Mouse (Mus musculus) neural tube, embryonic 13.5 days (tissue): ENCODE results near the gene Fyn. TPM values are rescaled to one million over a fixed set of nuclear protein-coding genes. Genes with fewer than 3 reads are reported as not detected.

Experiments used
- ATAC-seq: fragments of 200-750 bp; cut with Nextera tagmentation; 2 replicates; pipeline ENCODE4 v1.8.0; 2017; ENCODE audit warnings: low read depth, mild to moderate bottlenecking, moderate TSS enrichment, moderate library complexity
- H3K27ac ChIP-seq: fragments of 300-500 bp; sonication (generic); replicated peaks from 2 replicates; pipeline ENCODE4 v1.5.1; 2015; ENCODE audit warnings: moderate library complexity, mild to moderate bottlenecking, inconsistent platforms
- H3K27me3 ChIP-seq: fragments of 300-500 bp; sonication (generic); 2 replicates; pipeline ENCODE4 v1.6.1; 2015; ENCODE audit warnings: mild to moderate bottlenecking, inconsistent platforms
- H3K36me3 ChIP-seq: fragments of 300-500 bp; sonication (generic); 2 replicates; pipeline ENCODE4 v1.6.1; 2015; ENCODE audit warnings: mild to moderate bottlenecking, inconsistent platforms
- H3K4me1 ChIP-seq: fragments of 300-500 bp; sonication (generic); replicated peaks from 2 replicates; pipeline ENCODE4 v1.6.1; 2015; ENCODE audit warnings: inconsistent platforms
- H3K4me2 ChIP-seq: fragments of 300-500 bp; sonication (generic); 2 replicates; pipeline ENCODE4 v1.6.1; 2015; ENCODE audit warnings: inconsistent platforms, mild to moderate bottlenecking, moderate library complexity
- H3K4me3 ChIP-seq: fragments of 300-500 bp; sonication (generic); 2 replicates; pipeline ENCODE4 v1.5.1; 2015; ENCODE audit warnings: mild to moderate bottlenecking, inconsistent platforms
- H3K9ac ChIP-seq: fragments of 300-500 bp; sonication (generic); 2 replicates; pipeline ENCODE4 v1.6.1; 2015; ENCODE audit warnings: moderate library complexity, mild to moderate bottlenecking, inconsistent platforms
- H3K9me3 ChIP-seq: fragments of 300-500 bp; sonication (generic); 2 replicates; pipeline ENCODE4 v1.6.1; 2016; ENCODE audit warnings: inconsistent platforms
- WGBS: fragments of 180-500 bp; shearing (Covaris S2); methylation state at CpG from one replicate; pipeline ENCODE4 v1.1.7; 2015; 5-methylcytosine and 5-hydroxymethylcytosine counted together
- polyA plus RNA-seq: library from polyadenylated mRNA; unstranded; fragments of >200 nt; fragmentation: Nextera tagmentation; extraction: Ambion mirVana; gene quantifications from 2 replicates; pipeline ENCODE4 v1.2.1, GENCODE M21; 2015

Fyn gene
- polyA plus RNA-seq, 1 experiment from 2014 or later = 74.9 TPM

GRCm38 (mm10) chr10:39420842-39421617 lies 52.4 kb downstream of the Fyn start:
- peak overlapping the region; percentile 69 for H3K27ac ChIP-seq
- no peak overlapping the region for H3K9ac ChIP-seq
- no peak for ATAC-seq

DNA sequence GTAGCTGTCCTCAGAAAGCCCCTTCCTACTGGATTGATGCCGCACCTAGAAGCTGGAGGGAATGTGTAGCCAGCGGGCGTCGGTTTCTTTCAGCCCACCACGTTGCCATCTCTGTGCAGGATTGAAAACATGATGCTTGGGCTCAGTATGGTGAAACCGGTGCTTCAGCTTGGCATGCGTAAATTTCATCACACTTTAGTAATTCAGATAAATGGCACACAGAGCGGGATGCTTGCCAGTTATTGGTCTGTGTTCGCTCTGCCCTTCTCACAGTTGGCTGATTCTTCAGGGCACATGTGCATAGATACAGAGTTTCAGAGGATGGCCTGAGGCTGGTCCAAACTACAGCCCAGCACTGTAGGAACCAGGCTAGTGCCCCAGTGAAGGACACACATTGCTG lies 53.1 kb downstream of the Fyn start:
- 69% methylated on average over 9 of the region's 9 CpGs for WGBS
- no peaks in the 10 kb centered on the region for H3K27me3 ChIP-seq
- H3K4me1 ChIP-seq = peaks cover 66% of the 10 kb centered on the region
- no peak overlapping the region for H3K4me2 ChIP-seq
- H3K9me3 ChIP-seq = no peaks in the 10 kb centered on the region
- peak overlapping the region; percentile 69 for H3K27ac ChIP-seq
- no peak overlapping the region for H3K4me3 ChIP-seq
- peaks cover 11% of the 10 kb centered on the region; the same call in 1 of the 2 replicates for H3K36me3 ChIP-seq
- H3K9ac ChIP-seq = no peak overlapping the region
- no peak for ATAC-seq

More at GRCm38 (mm10) chr10:39420842-39421617, 52.4 kb downstream of the Fyn start:
- H3K27me3 ChIP-seq = no peaks in the 10 kb centered on the region
- no peak overlapping the region for H3K4me3 ChIP-seq
- H3K36me3 ChIP-seq = peaks cover 11% of the 10 kb centered on the region; the same call in 1 of the 2 replicates
- H3K9me3 ChIP-seq = no peaks in the 10 kb centered on the region
- no peak overlapping the region for H3K4me2 ChIP-seq
- peaks cover 66% of the 10 kb centered on the region for H3K4me1 ChIP-seq
- 54% methylated on average over 9 of the region's 9 CpGs for WGBS

- no peak overlapping the region for H3K9ac ChIP-seq
- H3K4me1 ChIP-seq = peaks cover 71% of the 10 kb centered on the region
- H3K4me3 ChIP-seq = no peak overlapping the region
- H3K4me2 ChIP-seq = no peak overlapping the region
- H3K27ac ChIP-seq = no peak overlapping the region
- H3K9me3 ChIP-seq = no peaks in the 10 kb centered on the region
- no peaks in the 10 kb centered on the region for H3K27me3 ChIP-seq
- no peak for ATAC-seq
- H3K36me3 ChIP-seq = peaks cover 11% of the 10 kb centered on the region; the same call in 1 of the 2 replicates
- WGBS = 87% methylated on average over 3 of the region's 3 CpGs
Observed at GRCm38 (mm10) chr10:39424643-39425042, 56.0 kb downstream of the Fyn start.

- H3K9me3 ChIP-seq = no peaks in the 10 kb centered on the region
- H3K27me3 ChIP-seq = no peaks in the 10 kb centered on the region
- peaks cover 11% of the 10 kb centered on the region; the same call in 1 of the 2 replicates for H3K36me3 ChIP-seq
- H3K9ac ChIP-seq = no peak overlapping the region
- peaks cover 71% of the 10 kb centered on the region for H3K4me1 ChIP-seq
- no peak for ATAC-seq
- H3K4me2 ChIP-seq = no peak overlapping the region
- whole genome bisulfite sequencing = 53% methylated on average over 3 of the region's 3 CpGs
- no peak overlapping the region for H3K4me3 ChIP-seq
- H3K27ac ChIP-seq = peak overlapping the region; percentile 75
Observed at GRCm38 (mm10) chr10:39426033-39426432, 57.4 kb downstream of the Fyn start.

GRCm38 (mm10) chr10:39426833-39427490 lies 58.3 kb downstream of the Fyn start:
- Histone ChIP-seq H3K4me2 (no peak overlapping the region), H3K27ac (peak overlapping the region; percentile 75), H3K9me3 (no peaks in the 10 kb centered on the region), H3K4me1 (peaks cover 68% of the 10 kb centered on the region), H3K36me3 (peaks cover 11% of the 10 kb centered on the region; the same call in 1 of the 2 replicates), H3K27me3 (no peaks in the 10 kb centered on the region), H3K9ac (no peak overlapping the region), H3K4me3 (no peak overlapping the region)
- peak; percentile 86 for ATAC-seq
- 11% methylated on average over 5 of the region's 5 CpGs for WGBS

- H3K4me2 ChIP-seq = no peak overlapping the region
- peaks cover 81% of the 10 kb centered on the region for H3K4me1 ChIP-seq
- no peak for ATAC-seq
Observed at GRCm38 (mm10) chr10:39429661-39430060, 61.0 kb downstream of the Fyn start.

GRCm38 (mm10) chr10:39430074-39430764 lies 61.6 kb downstream of the Fyn start:
- WGBS = 54% methylated on average over 14 of the region's 14 CpGs
- Histone ChIP-seq H3K4me2 (no peak overlapping the region), H3K4me1 (peaks cover 86% of the 10 kb centered on the region), H3K4me3 (no peak overlapping the region), H3K27me3 (no peaks in the 10 kb centered on the region), H3K36me3 (peaks cover 4% of the 10 kb centered on the region; the same call in 1 of the 2 replicates), H3K9ac (no peak overlapping the region), H3K9me3 (no peaks in the 10 kb centered on the region), H3K27ac (peak overlapping the region; percentile 15)
- no peak for ATAC-seq

More at GRCm38 (mm10) chr10:39429661-39430060, 61.0 kb downstream of the Fyn start:
- Histone ChIP-seq H3K27me3 (no peaks in the 10 kb centered on the region), H3K4me3 (no peak overlapping the region), H3K27ac (peak overlapping the region; percentile 15; the same call in 1 of the 2 replicates), H3K9me3 (no peaks in the 10 kb centered on the region), H3K9ac (no peak overlapping the region), H3K36me3 (peaks cover 8% of the 10 kb centered on the region; the same call in 1 of the 2 replicates)
- 83% methylated on average over 4 of the region's 4 CpGs for WGBS

DNA sequence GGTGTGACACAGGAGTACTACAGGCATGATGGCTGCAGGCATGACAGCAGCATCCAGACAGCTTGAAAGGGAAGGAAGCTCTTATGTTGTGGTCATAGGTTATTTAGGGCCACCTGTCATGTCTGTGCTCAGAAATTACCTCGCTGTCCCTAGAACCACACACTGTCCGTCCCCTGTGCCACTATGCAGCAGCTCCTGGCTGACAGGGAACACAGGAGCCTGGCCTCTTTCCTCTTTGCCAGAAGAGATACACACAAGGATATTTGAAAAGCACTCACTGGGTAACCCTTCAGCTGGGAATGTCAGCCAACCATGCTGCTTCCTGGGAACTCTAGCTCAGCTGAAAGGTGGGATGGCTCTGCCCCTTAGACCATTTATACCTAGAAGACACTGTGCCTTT lies 62.6 kb downstream of the Fyn start:
- H3K27me3 ChIP-seq = no peaks in the 10 kb centered on the region
- no peak overlapping the region for H3K9ac ChIP-seq
- no peak overlapping the region for H3K4me2 ChIP-seq
- H3K27ac ChIP-seq = peak overlapping the region; percentile 49; the same call in 1 of the 2 replicates
- ATAC-seq = no peak
- H3K9me3 ChIP-seq = no peaks in the 10 kb centered on the region
- WGBS = 79% methylated on average over 2 of the region's 2 CpGs
- H3K36me3 ChIP-seq = no peaks in the 10 kb centered on the region
- H3K4me3 ChIP-seq = no peak overlapping the region
- H3K4me1 ChIP-seq = peaks cover 86% of the 10 kb centered on the region

DNA sequence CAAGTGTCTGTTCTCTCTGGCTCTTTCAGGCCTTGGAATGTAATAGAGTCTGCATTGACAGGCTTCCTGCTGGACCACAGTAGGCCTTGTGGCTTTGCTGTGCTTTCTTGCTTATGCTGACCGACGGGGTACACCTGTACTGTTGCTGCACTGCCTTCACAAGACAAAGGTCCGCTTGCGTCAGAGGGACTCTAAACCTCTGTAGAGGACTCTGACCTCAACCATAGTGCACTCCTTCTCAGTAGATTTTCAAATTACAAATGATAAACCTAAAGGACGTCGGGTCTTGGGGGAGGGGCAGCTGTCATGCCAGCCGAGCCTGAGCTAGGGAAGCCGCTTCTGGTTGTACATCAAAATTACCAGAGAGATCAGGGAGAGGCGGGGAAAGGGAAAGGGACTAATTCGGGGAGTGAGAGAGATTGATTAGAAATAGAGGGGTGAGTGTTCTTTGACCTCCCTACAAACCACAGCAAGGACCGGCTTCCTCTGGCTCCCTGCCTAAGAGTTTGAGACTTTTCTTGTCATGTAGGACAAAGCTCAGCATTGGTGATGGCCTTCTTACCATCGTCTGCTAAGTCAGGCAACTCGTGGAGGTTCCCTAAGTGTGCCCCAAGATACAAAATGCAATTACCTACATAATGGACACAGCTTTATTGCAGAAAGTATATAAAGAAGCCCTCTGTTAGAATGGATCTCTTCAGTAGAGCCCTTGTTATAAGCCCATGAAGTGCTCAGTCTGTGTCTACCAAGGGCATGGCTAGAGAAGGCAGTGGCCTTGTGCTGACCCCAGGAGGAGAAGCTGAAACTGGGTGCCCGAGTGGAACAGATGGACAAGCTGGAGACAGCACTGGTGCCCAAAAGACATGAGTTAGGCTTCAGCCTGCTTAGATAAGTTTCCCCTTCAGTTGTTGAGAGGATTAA lies 64.3 kb downstream of the Fyn start:
- Histone ChIP-seq H3K27ac (no peak overlapping the region), H3K9ac (no peak overlapping the region), H3K27me3 (no peaks in the 10 kb centered on the region), H3K36me3 (no peaks in the 10 kb centered on the region), H3K9me3 (no peaks in the 10 kb centered on the region), H3K4me1 (peaks cover 75% of the 10 kb centered on the region), H3K4me2 (no peak overlapping the region), H3K4me3 (no peak overlapping the region)
- ATAC-seq = peak; percentile 30; the same call in 1 of the 2 replicates
- WGBS = 64% methylated on average over 14 of the region's 14 CpGs

DNA sequence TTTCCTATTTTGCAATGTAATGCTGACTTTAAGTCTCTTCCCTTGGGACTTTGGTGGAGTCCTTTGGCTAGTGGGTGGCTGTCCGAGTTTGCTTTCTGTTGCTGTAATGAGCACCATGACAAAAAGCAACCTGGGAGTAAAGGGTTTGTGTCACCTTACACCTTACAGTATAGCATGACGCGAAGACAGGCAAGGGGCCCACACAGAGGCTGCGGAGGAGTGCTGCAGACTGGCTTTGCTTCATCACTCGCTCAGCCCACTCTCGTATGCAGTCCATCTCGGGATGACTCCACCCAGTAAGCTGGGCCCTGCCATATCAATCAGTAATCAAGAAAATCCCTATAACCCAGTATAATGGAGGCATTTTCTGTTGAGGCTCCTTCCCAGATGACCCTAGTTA lies 65.2 kb downstream of the Fyn start:
- H3K36me3 ChIP-seq = no peaks in the 10 kb centered on the region
- H3K4me1 ChIP-seq = peaks cover 79% of the 10 kb centered on the region
- ATAC-seq = no peak
- H3K4me3 ChIP-seq = no peak overlapping the region
- H3K27me3 ChIP-seq = no peaks in the 10 kb centered on the region
- no peak overlapping the region for H3K9ac ChIP-seq
- H3K4me2 ChIP-seq = no peak overlapping the region
- no peaks in the 10 kb centered on the region for H3K9me3 ChIP-seq
- no peak overlapping the region for H3K27ac ChIP-seq
- 90% methylated on average over 7 of the region's 7 CpGs for WGBS

DNA sequence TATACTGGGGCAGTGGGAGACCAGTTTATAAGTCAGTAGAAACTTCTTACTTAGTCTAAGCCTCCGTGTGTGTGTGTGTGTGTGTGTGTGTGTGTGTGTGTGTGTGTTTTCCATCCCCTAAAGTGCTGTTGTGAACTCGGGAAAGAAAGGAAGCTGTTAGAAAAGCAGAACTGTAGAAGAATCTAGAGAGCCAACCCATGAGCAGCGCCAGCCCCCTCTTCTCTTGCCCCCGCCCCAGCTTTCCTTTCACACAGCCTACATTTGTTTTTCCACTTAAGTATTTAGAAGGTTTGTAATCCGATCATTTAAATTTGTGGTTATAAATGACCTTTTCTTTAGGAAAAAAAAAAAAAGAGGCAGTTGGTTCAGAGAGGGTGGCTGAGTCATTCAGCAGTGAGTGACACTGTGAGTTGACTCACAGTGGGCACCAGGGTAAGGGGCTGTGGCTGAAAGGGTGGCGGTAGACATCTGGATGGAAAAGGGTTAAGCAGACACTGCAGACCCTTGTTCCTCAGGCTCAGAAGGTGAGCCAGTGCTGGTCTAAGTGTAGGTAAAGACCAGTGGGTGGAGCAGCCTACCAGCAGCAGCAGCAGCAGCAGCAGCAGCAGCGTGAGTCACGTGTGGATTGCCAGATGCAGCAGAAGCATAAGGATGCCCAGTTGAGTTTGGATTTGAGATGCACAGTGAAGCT lies 66.2 kb downstream of the Fyn start:
- WGBS = 72% methylated on average over 8 of the region's 8 CpGs
- peaks cover 79% of the 10 kb centered on the region for H3K4me1 ChIP-seq
- H3K9me3 ChIP-seq = no peaks in the 10 kb centered on the region
- H3K36me3 ChIP-seq = no peaks in the 10 kb centered on the region
- H3K9ac ChIP-seq = no peak overlapping the region
- no peak overlapping the region for H3K4me2 ChIP-seq
- no peak overlapping the region for H3K27ac ChIP-seq
- H3K27me3 ChIP-seq = no peaks in the 10 kb centered on the region
- H3K4me3 ChIP-seq = no peak overlapping the region
- no peak for ATAC-seq
